Mouse (Mus musculus): ENCODE measurements around the gene Rnf148. TPM values are rescaled to one million over a fixed set of nuclear protein-coding genes. Genes with fewer than 3 reads are reported as not detected.

The Rnf148 gene
- total RNA-seq, 1 experiment = not detected

DNA sequence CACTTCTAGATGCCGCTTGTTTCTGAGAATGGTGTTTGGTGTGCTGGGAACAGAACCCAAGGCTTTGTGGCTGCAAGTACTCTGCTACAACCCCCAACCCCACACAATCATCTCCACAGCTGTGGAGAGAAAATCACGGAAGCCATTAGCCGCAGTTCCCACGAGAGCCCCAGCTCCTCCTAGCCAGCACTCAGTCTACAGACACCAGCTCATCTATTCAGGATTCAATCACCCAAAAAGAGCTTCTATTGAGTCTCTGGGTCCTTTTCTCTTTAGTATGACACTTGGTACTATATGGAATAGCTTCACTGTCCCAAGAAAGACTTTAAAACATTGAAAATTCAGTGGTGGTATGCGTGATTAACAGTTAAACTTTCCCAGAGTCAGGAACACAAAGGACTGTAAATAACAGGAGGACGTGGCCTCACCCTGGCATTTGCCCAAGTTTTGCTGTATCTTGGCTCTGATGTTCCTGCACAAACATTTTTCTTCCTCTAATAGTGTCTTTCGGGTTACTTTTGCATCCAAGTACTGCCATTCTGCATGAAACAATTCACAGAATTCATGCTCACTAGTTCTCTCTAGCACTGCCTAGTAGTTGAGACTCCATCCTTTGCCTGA is 7.2 kb downstream of the Rnf148 start:
- Histone ChIP-seq H3K4me3 (ENCODE audit: insufficient read depth in 1 of 2, low read depth in 1 of 2, low read length in 2 of 2, poor library complexity in 1 of 2, severe bottlenecking in 1 of 2) (no peak overlapping the region), H3K9me3 (ENCODE audit: control insufficient read depth, insufficient read depth, low read depth, low read length) (no peaks in the 10 kb centered on the region), H3K9ac (ENCODE audit: insufficient read depth, low read depth, low read length, poor library complexity, severe bottlenecking) (no peak overlapping the region), H3K27ac (ENCODE audit: insufficient read depth, low read depth, low read length, poor library complexity, severe bottlenecking) (no peak overlapping the region), H3K4me1 (ENCODE audit: control insufficient read depth in 2 of 2, insufficient read depth in 2 of 2, low read length in 2 of 2, poor library complexity in 1 of 2) (no peaks in the 10 kb centered on the region), H3K36me3 (ENCODE audit: control insufficient read depth, insufficient read depth, low read length, poor library complexity, severe bottlenecking) (no peaks in the 10 kb centered on the region)
- in situ Hi-C loops (cut with MboI; ENCODE audit: low sequenced_read_pairs in 2 of 2, unreplicated experiment in 2 of 2) = no loop called here
- no peak for TF ChIP-seq CHD2 (IDR thresholded peaks at IDR 0.05; ENCODE audit: low read depth, low read length)
- no peak for TF ChIP-seq HCFC1 (IDR thresholded peaks at IDR 0.05; ENCODE audit: borderline replicate concordance, insufficient read depth, low read length)
- no peak for TF ChIP-seq ZC3H11A (IDR thresholded peaks at IDR 0.05; ENCODE audit: borderline replicate concordance, low read depth, low read length)
- TF ChIP-seq ZNF384 (IDR thresholded peaks at IDR 0.05; ENCODE audit: low read depth, low read length) = no peak
- no peak for TF ChIP-seq MAFK (IDR thresholded peaks at IDR 0.05; ENCODE audit: insufficient read depth, low read depth, low read length)
- no peak for DNase-seq (ENCODE audit: low read depth, low spot score)

DNA sequence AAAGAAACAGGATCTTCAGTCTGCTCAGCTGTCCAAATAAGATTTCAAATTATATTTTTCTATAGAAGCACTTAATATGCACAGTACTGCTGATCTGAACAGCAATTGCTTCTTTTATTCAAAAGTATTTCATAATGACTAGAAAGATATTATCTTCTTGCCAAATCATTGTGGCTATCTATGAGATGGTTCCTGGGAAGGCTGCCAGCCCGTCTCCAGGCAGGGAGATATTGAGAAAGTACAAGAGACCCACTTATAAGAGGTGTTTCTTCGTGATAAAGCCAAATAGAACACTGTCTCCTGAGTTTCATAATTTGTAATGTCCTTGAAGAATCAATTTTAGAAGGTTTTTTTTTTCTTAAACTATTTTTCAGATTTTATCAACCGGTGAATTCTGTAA is 17.9 kb downstream of the Rnf148 start:
- in situ Hi-C loops (cut with MboI; ENCODE audit: low sequenced_read_pairs in 2 of 2, unreplicated experiment in 2 of 2) = no loop called here
- H3K27ac ChIP-seq (ENCODE audit: insufficient read depth, low read depth, low read length, poor library complexity, severe bottlenecking) = no peak overlapping the region
- TF ChIP-seq HCFC1 (IDR thresholded peaks at IDR 0.05; ENCODE audit: borderline replicate concordance, insufficient read depth, low read length) (no peak), MAFK (IDR thresholded peaks at IDR 0.05; ENCODE audit: insufficient read depth, low read depth, low read length) (no peak), ZNF384 (IDR thresholded peaks at IDR 0.05; ENCODE audit: low read depth, low read length) (no peak), CHD2 (IDR thresholded peaks at IDR 0.05; ENCODE audit: low read depth, low read length) (no peak), ZC3H11A (IDR thresholded peaks at IDR 0.05; ENCODE audit: borderline replicate concordance, low read depth, low read length) (no peak)
- no peak overlapping the region for H3K9ac ChIP-seq (ENCODE audit: insufficient read depth, low read depth, low read length, poor library complexity, severe bottlenecking)
- DNase-seq (ENCODE audit: low read depth, low spot score) = no peak
- H3K9me3 ChIP-seq (ENCODE audit: control insufficient read depth, insufficient read depth, low read depth, low read length) = no peaks in the 10 kb centered on the region
- H3K4me3 ChIP-seq (ENCODE audit: insufficient read depth in 1 of 2, low read depth in 1 of 2, low read length in 2 of 2, poor library complexity in 1 of 2, severe bottlenecking in 1 of 2) = no peak overlapping the region
- H3K36me3 ChIP-seq (ENCODE audit: control insufficient read depth, insufficient read depth, low read length, poor library complexity, severe bottlenecking) = no peaks in the 10 kb centered on the region
- no peaks in the 10 kb centered on the region for H3K4me1 ChIP-seq (ENCODE audit: control insufficient read depth in 2 of 2, insufficient read depth in 2 of 2, low read length in 2 of 2, poor library complexity in 1 of 2)

DNA sequence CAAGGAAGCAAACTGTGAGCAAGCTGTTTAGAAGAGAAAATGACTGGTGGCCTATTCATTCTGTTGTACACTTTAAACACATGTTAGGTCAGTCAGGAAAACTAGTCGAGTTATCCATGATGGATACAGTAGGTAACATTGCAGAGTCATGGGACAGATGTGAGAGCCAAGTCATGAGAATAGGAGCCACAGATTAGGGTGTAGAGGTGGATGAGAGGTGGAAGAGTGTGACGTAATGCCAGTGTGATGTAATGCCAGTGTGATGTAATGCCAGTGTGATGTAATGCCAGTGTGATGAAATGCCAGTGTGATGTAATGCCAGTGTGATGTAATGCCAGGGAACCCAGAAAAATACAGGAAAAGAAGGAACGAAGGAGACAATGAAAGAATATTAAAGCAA is 19.7 kb downstream of the Rnf148 start:
- Histone ChIP-seq H3K4me3 (ENCODE audit: insufficient read depth in 1 of 2, low read depth in 1 of 2, low read length in 2 of 2, poor library complexity in 1 of 2, severe bottlenecking in 1 of 2) (no peak overlapping the region), H3K9me3 (ENCODE audit: control insufficient read depth, insufficient read depth, low read depth, low read length) (no peaks in the 10 kb centered on the region), H3K9ac (ENCODE audit: insufficient read depth, low read depth, low read length, poor library complexity, severe bottlenecking) (no peak overlapping the region), H3K36me3 (ENCODE audit: control insufficient read depth, insufficient read depth, low read length, poor library complexity, severe bottlenecking) (no peaks in the 10 kb centered on the region), H3K27ac (ENCODE audit: insufficient read depth, low read depth, low read length, poor library complexity, severe bottlenecking) (no peak overlapping the region), H3K4me1 (ENCODE audit: control insufficient read depth in 2 of 2, insufficient read depth in 2 of 2, low read length in 2 of 2, poor library complexity in 1 of 2) (no peaks in the 10 kb centered on the region)
- in situ Hi-C loops (cut with MboI; ENCODE audit: low sequenced_read_pairs in 2 of 2, unreplicated experiment in 2 of 2) = no loop called here
- DNase-seq (ENCODE audit: low read depth, low spot score) = no peak
- TF ChIP-seq ZNF384 (IDR thresholded peaks at IDR 0.05; ENCODE audit: low read depth, low read length) (no peak), ZC3H11A (IDR thresholded peaks at IDR 0.05; ENCODE audit: borderline replicate concordance, low read depth, low read length) (no peak), HCFC1 (IDR thresholded peaks at IDR 0.05; ENCODE audit: borderline replicate concordance, insufficient read depth, low read length) (no peak), CHD2 (IDR thresholded peaks at IDR 0.05; ENCODE audit: low read depth, low read length) (no peak), MAFK (IDR thresholded peaks at IDR 0.05; ENCODE audit: insufficient read depth, low read depth, low read length) (no peak)

DNA sequence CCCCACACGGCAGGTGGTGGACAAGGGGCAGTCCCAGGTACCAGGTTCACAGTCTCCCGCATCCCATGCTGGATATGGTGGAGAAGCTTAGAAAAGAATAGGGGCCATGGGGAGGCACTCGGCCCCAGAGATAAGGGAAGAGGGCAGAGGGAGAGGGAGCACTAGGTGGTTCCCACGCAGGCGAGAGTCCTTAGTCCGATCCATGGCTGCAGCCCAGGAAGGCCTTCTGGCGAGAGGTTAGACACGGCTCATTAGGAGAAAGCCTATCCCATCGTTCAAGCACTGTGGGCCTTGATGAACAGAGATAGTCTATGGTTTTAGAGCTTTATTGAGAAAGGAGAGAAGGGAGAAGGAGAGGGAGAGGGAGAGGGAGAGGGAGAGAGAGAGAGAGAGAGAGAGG is 20.9 kb downstream of the Rnf148 start:
- H3K4me3 ChIP-seq (ENCODE audit: insufficient read depth in 1 of 2, low read depth in 1 of 2, low read length in 2 of 2, poor library complexity in 1 of 2, severe bottlenecking in 1 of 2) = no peak overlapping the region
- TF ChIP-seq CHD2 (IDR thresholded peaks at IDR 0.05; ENCODE audit: low read depth, low read length) = no peak
- TF ChIP-seq ZNF384 (IDR thresholded peaks at IDR 0.05; ENCODE audit: low read depth, low read length) = no peak
- TF ChIP-seq HCFC1 (IDR thresholded peaks at IDR 0.05; ENCODE audit: borderline replicate concordance, insufficient read depth, low read length) = no peak
- TF ChIP-seq ZC3H11A (IDR thresholded peaks at IDR 0.05; ENCODE audit: borderline replicate concordance, low read depth, low read length) = no peak
- TF ChIP-seq MAFK (IDR thresholded peaks at IDR 0.05; ENCODE audit: insufficient read depth, low read depth, low read length) = no peak
- H3K4me1 ChIP-seq (ENCODE audit: control insufficient read depth in 2 of 2, insufficient read depth in 2 of 2, low read length in 2 of 2, poor library complexity in 1 of 2) = no peaks in the 10 kb centered on the region
- no peaks in the 10 kb centered on the region for H3K36me3 ChIP-seq (ENCODE audit: control insufficient read depth, insufficient read depth, low read length, poor library complexity, severe bottlenecking)
- no peak for DNase-seq (ENCODE audit: low read depth, low spot score)
- in situ Hi-C loops (cut with MboI; ENCODE audit: low sequenced_read_pairs in 2 of 2, unreplicated experiment in 2 of 2) = no loop called here
- no peak overlapping the region for H3K27ac ChIP-seq (ENCODE audit: insufficient read depth, low read depth, low read length, poor library complexity, severe bottlenecking)
- no peak overlapping the region for H3K9ac ChIP-seq (ENCODE audit: insufficient read depth, low read depth, low read length, poor library complexity, severe bottlenecking)
- no peaks in the 10 kb centered on the region for H3K9me3 ChIP-seq (ENCODE audit: control insufficient read depth, insufficient read depth, low read depth, low read length)
